8 mouse cellular contexts compared by ENCODE assay signal in genomic region chr16:4418776-4419545, GRCm38 (mm10). TPM values are rescaled to one million over a fixed set of nuclear protein-coding genes. Genes with fewer than 3 reads are reported as not detected.
A peak's percentile ranks its signal among the peaks of the same experiment; 100 is the strongest.
DNase-seq lines count a peak whose midpoint lies in the region; ATAC-seq and TF ChIP-seq lines count a peak whose summit lies in the region.

No protein-coding gene starts in this region.

- H3K27me3 ChIP-seq in C2C12 (ENCODE audit: control insufficient read depth, insufficient read depth, insufficient read length) = no peaks in the 10 kb centered on the region
- H3K27me3 ChIP-seq in embryonic facial prominence, embryonic 14.5 days (replicated peaks; ENCODE audit: control insufficient read depth, insufficient read depth, low read length) = peaks cover 15% of the 10 kb centered on the region
- H3K27me3 ChIP-seq in hindbrain, embryonic 16.5 days (replicated peaks; ENCODE audit: control insufficient read depth, insufficient read depth, low read length) = no peaks in the 10 kb centered on the region
- H3K27me3 ChIP-seq in stomach, embryonic 15.5 days (replicated peaks) = no peaks in the 10 kb centered on the region

- peak overlapping the region; percentile 47 for H3K4me3 ChIP-seq in C2C12 (ENCODE audit: insufficient read depth, poor library complexity, severe bottlenecking)
- H3K4me3 ChIP-seq in embryonic facial prominence, embryonic 14.5 days (ENCODE audit: low read depth, low read length) = peak overlapping the region; percentile 81
- H3K4me3 ChIP-seq in hindbrain, embryonic 16.5 days (ENCODE audit: low read length) = peak overlapping the region; percentile 56
- peak overlapping the region; percentile 72 for H3K4me3 ChIP-seq in stomach, embryonic 15.5 days (replicated peaks)

- 0 out of 2 replicates have a peak, but pooled peaks have one; percentile 6 for ATAC-seq in embryonic facial prominence, embryonic 14.5 days (ENCODE audit: low read depth)
- ATAC-seq in hindbrain, embryonic 16.5 days = peak; percentile 22; the same call in 1 of the 2 replicates
- ATAC-seq in stomach, embryonic 15.5 days (ENCODE audit: insufficient read depth, low FRiP score, low read depth) = peak; percentile 3; the same call in 1 of the 2 replicates

- H3K9ac ChIP-seq in embryonic facial prominence, embryonic 14.5 days (ENCODE audit: low read depth, low read length) = peak overlapping the region; percentile 82
- H3K9ac ChIP-seq in hindbrain, embryonic 16.5 days (ENCODE audit: low read depth, low read length) = peak overlapping the region; percentile 73
- H3K9ac ChIP-seq in stomach, embryonic 15.5 days = 0 out of 2 replicates have a peak overlapping the region, but pooled peaks have one; percentile 52

- WGBS in embryonic facial prominence, embryonic 14.5 days = 17% methylated on average over 31 of the region's 32 CpGs
- 14% methylated on average over 32 of the region's 32 CpGs for WGBS in hindbrain, embryonic 16.5 days
- WGBS in stomach, embryonic 15.5 days = 18% methylated on average over 32 of the region's 32 CpGs

- H3K4me2 ChIP-seq in embryonic facial prominence, embryonic 14.5 days (ENCODE audit: low read depth, low read length) = peak overlapping the region; percentile 93
- H3K4me2 ChIP-seq in hindbrain, embryonic 16.5 days (ENCODE audit: low read length) = peak overlapping the region; percentile 97
- H3K4me2 ChIP-seq in stomach, embryonic 15.5 days = peak overlapping the region; percentile 97

- no peak overlapping the region for H3K27ac ChIP-seq in embryonic facial prominence, embryonic 14.5 days (replicated peaks; ENCODE audit: low read depth, low read length)
- peak overlapping the region; percentile 87 for H3K27ac ChIP-seq in hindbrain, embryonic 16.5 days (ENCODE audit: low read depth, low read length)
- H3K27ac ChIP-seq in stomach, embryonic 15.5 days = peak overlapping the region; percentile 72; the same call in 1 of the 2 replicates

- H3K79me3 ChIP-seq in C2C12 (ENCODE audit: low read depth) = no peaks in the 10 kb centered on the region

- no peak overlapping the region for H3ac ChIP-seq in C2C12 (ENCODE audit: control insufficient read depth, insufficient read length, low read depth)

- H3K79me2 ChIP-seq in C2C12 (ENCODE audit: control insufficient read depth, insufficient read depth) = no peaks in the 10 kb centered on the region

- H3K36me3 ChIP-seq in C2C12 (ENCODE audit: control insufficient read depth, insufficient read depth) = no peaks in the 10 kb centered on the region
- no peaks in the 10 kb centered on the region for H3K36me3 ChIP-seq in embryonic facial prominence, embryonic 14.5 days (ENCODE audit: control insufficient read depth, insufficient read depth, low read length)
- H3K36me3 ChIP-seq in hindbrain, embryonic 16.5 days (ENCODE audit: control insufficient read depth, insufficient read depth, low read length) = no peaks in the 10 kb centered on the region
- H3K36me3 ChIP-seq in stomach, embryonic 15.5 days = no peaks in the 10 kb centered on the region

- DNase-seq in cerebellum, postnatal 10 days = peak; percentile 30 to 33
- no peak for DNase-seq in cerebellum, adult 8-10 months
- no peak for DNase-seq in embryonic facial prominence, embryonic 14.5 days (ENCODE audit: low spot score)
- peak; percentile 47 for DNase-seq in lung, postnatal 10 days
- no peak for DNase-seq in adrenal gland, adult 8-10 months

- H3K9me3 ChIP-seq in embryonic facial prominence, embryonic 14.5 days (ENCODE audit: control insufficient read depth, low read length) = no peaks in the 10 kb centered on the region
- no peaks in the 10 kb centered on the region for H3K9me3 ChIP-seq in hindbrain, embryonic 16.5 days (ENCODE audit: control insufficient read depth, low read length)
- no peaks in the 10 kb centered on the region for H3K9me3 ChIP-seq in stomach, embryonic 15.5 days

- peaks cover 31% of the 10 kb centered on the region for H3K4me1 ChIP-seq in embryonic facial prominence, embryonic 14.5 days (ENCODE audit: control insufficient read depth, insufficient read depth, low read length)
- H3K4me1 ChIP-seq in hindbrain, embryonic 16.5 days (ENCODE audit: control insufficient read depth, insufficient read depth, low read depth, low read length) = peaks cover 51% of the 10 kb centered on the region
- peaks cover 18% of the 10 kb centered on the region for H3K4me1 ChIP-seq in stomach, embryonic 15.5 days

- TF ChIP-seq CTCF in C2C12 (IDR thresholded peaks at IDR 0.05; ENCODE audit: control insufficient read depth, insufficient read depth, insufficient read length) = no peak

TF ChIP-seq in C2C12, 6 proteins besides CTCF, POLR2A, EP300 and RAD21:
- no peak for TF ChIP-seq MYOG (IDR thresholded peaks at IDR 0.05; ENCODE audit: control insufficient read depth, extremely low read depth, insufficient read length)
- no peak for TF ChIP-seq MYOD1 (IDR thresholded peaks at IDR 0.05; ENCODE audit: control insufficient read depth, insufficient read length, low read depth)
- TF ChIP-seq MAX (IDR thresholded peaks at IDR 0.05) = no peak
- no peak for TF ChIP-seq USF1 (IDR thresholded peaks at IDR 0.05; ENCODE audit: low read depth)
- no peak for TF ChIP-seq FOSL1 (IDR thresholded peaks at IDR 0.05; ENCODE audit: insufficient read depth, low read length, poor library complexity, severe bottlenecking)
- TF ChIP-seq CEBPB (IDR thresholded peaks at IDR 0.05; ENCODE audit: low read depth) = no peak

RNA-seq across cellular contexts. Expression of gene Adcy9, which starts 1.3 kb away (rescaled TPM):
- polyA plus RNA-seq in C2C12 (2012; fragmentation: generic; extraction: Trizol) = 2.2 TPM
- 2.7 and 3.5 TPM in 2 replicates for polyA plus RNA-seq in embryonic facial prominence, embryonic 14.5 days (2014; fragmentation: Nextera tagmentation; extraction: Ambion mirVana)
- polyA plus RNA-seq in hindbrain, embryonic 16.5 days (2015; fragmentation: Nextera tagmentation; extraction: Ambion mirVana) = 4.0 and 5.0 TPM in 2 replicates
- polyA plus RNA-seq in stomach, embryonic 15.5 days (2015; fragmentation: Nextera tagmentation; extraction: Ambion mirVana) = 1.6 and 1.7 TPM in 2 replicates
- 10 to 100 TPM; 62.8 to 84.2 (median 72.6) TPM for total RNA-seq in adrenal gland, adult 8-10 months (2022)

Comparison
In these comparisons a context has a peak if more than half of its experiments do, and no peak if none do; other contexts are left out.
1. DNase-seq: peak in cerebellum, postnatal 10 days (2 of 2) and lung, postnatal 10 days (single experiment); none in cerebellum, adult 8-10 months (single experiment), embryonic facial prominence, embryonic 14.5 days (single experiment) and adrenal gland, adult 8-10 months (single experiment).
2. Peak in every context shown above with its lines, with median percentiles within 50 percentile points of each other: H3K4me3 ChIP-seq, ATAC-seq, H3K4me2 ChIP-seq and H3K9ac ChIP-seq.